Mouse (Mus musculus) midbrain, embryonic 15.5 days (tissue): Measurements from ENCODE around the gene Dok5. TPM values are rescaled to one million over a fixed set of nuclear protein-coding genes. Genes with fewer than 3 reads are reported as not detected.

Experiments
- ATAC-seq: fragments of 200-750 bp; cut with Nextera tagmentation; replicated peaks from 2 replicates; pipeline ENCODE4 v1.8.0; 2017; ENCODE audit warnings: moderate TSS enrichment
- H3K27ac ChIP-seq: fragments of 300-500 bp; sonication (generic); 2 replicates; pipeline ENCODE4 v1.5.1; 2015; ENCODE audit warnings: mild to moderate bottlenecking, inconsistent platforms
- H3K27me3 ChIP-seq: fragments of 300-500 bp; sonication (generic); replicated peaks from 2 replicates; pipeline ENCODE4 v1.6.1; 2015; ENCODE audit warnings: inconsistent platforms
- H3K36me3 ChIP-seq: fragments of 300-500 bp; sonication (generic); replicated peaks from 2 replicates; pipeline ENCODE4 v1.6.1; 2015; ENCODE audit warnings: inconsistent platforms
- H3K4me1 ChIP-seq: fragments of 300-500 bp; sonication (generic); 2 replicates; pipeline ENCODE4 v1.6.1; 2015; ENCODE audit warnings: inconsistent platforms
- H3K4me2 ChIP-seq: fragments of 300-500 bp; sonication (generic); 2 replicates; pipeline ENCODE4 v1.6.1; 2015; ENCODE audit warnings: inconsistent platforms, mild to moderate bottlenecking, moderate library complexity
- H3K4me3 ChIP-seq: fragments of 300-500 bp; sonication (generic); 2 replicates; pipeline ENCODE4 v1.5.1; 2015; ENCODE audit warnings: mild to moderate bottlenecking, inconsistent platforms
- H3K9ac ChIP-seq: fragments of 300-500 bp; sonication (generic); 2 replicates; pipeline ENCODE4 v1.6.1; 2015; ENCODE audit warnings: mild to moderate bottlenecking, inconsistent platforms
- H3K9me3 ChIP-seq: fragments of 300-500 bp; sonication (generic); 2 replicates; pipeline ENCODE4 v1.6.1; 2016; ENCODE audit warnings: inconsistent platforms
- WGBS: fragments of 180-500 bp; shearing (Covaris S2); methylation state at CpG from one replicate; pipeline ENCODE4 v1.1.7; 2015; ENCODE audit warnings: mixed read lengths; 5-methylcytosine and 5-hydroxymethylcytosine counted together
- polyA plus RNA-seq: library from polyadenylated mRNA; unstranded; fragments of >200 nt; fragmentation: Nextera tagmentation; extraction: Ambion mirVana; gene quantifications from 2 replicates; pipeline ENCODE4 v1.2.1, GENCODE M21; 2015

Gene Dok5
- polyA plus RNA-seq, 1 experiment from 2014 or later: 52.9 TPM

GRCm38 (mm10) chr2:170724716-170725115 is 6.9 kb upstream of the Dok5 start:
- Histone ChIP-seq H3K4me3 (no peak overlapping the region), H3K36me3 (no peaks in the 10 kb centered on the region), H3K4me2 (no peak overlapping the region), H3K4me1 (peaks cover 6% of the 10 kb centered on the region; the same call in 1 of the 2 replicates), H3K27ac (no peak overlapping the region), H3K9ac (no peak overlapping the region), H3K27me3 (no peaks in the 10 kb centered on the region; the same call in 1 of the 2 replicates), H3K9me3 (no peaks in the 10 kb centered on the region)
- WGBS: 88% methylated on average over 11 of the region's 11 CpGs
- ATAC-seq: no peak

DNA sequence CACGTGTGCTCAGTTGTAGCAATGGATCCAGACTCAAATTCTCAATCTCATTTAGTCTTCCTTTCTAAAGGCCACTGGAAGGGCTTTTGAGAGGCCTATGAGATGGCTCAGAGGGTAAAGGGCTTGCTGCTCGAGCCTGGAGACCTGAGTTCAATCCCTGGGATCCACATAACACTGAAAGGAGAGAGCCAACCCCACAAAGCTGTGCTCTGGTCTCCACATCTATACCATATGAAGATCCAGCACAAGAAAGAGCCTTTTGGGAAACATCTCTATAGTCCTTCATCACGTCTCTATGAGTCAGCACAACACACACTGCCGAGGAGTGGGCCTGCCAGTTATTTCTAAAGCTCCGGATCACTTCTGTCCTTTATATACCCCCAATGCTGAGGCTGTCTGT is 5.8 kb upstream of the Dok5 start:
- Histone ChIP-seq H3K4me2 (no peak overlapping the region), H3K27me3 (no peaks in the 10 kb centered on the region; the same call in 1 of the 2 replicates), H3K4me1 (0 out of 2 replicates have a peak, but pooled peaks cover 2% of the 10 kb centered on the region), H3K27ac (no peak overlapping the region), H3K9me3 (no peaks in the 10 kb centered on the region), H3K9ac (no peak overlapping the region), H3K36me3 (no peaks in the 10 kb centered on the region), H3K4me3 (no peak overlapping the region)
- no peak for ATAC-seq
- WGBS: 85% methylated on average over 5 of the region's 5 CpGs

DNA sequence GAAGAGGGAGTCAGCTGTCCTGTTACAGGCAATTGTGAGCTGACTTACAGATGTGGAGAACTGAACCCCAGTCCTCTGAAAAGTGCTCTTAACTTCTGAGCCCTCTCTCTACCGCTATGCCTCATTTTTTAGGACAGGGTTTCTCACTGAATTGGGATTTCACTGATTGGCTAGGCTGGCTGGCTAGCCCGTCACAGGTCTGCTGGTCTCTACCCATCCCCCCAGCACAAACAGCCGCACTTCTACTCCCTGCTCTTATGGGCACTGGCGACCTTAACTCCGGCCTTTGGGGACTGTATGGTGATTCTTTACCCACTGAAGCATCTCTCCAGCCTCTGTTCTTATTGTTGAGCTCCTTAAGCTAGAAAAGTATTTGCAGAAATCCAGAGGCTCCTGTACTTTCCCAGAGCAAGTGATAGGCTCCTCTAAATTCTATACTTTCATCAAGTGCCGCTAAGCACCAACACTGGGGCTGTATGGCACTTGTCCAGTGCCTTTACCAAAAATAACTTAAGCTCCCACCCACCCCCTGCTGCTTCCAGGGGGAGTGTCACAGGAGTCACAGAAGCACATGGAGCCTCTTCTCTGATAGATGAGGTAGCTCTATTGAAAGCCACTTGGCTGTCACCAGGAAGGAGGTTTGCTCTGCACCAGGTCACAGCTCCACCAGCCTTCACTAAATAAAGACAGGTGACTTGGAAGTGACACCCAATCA is 4.5 kb upstream of the Dok5 start:
- Histone ChIP-seq H3K27me3 (no peaks in the 10 kb centered on the region; the same call in 1 of the 2 replicates), H3K4me2 (no peak overlapping the region), H3K36me3 (no peaks in the 10 kb centered on the region), H3K4me1 (peaks cover 12% of the 10 kb centered on the region), H3K9ac (no peak overlapping the region), H3K4me3 (no peak overlapping the region), H3K27ac (no peak overlapping the region), H3K9me3 (no peaks in the 10 kb centered on the region)
- no peak for ATAC-seq
- WGBS: 33% methylated on average over 6 of the region's 6 CpGs

- H3K4me3 ChIP-seq: no peak overlapping the region
- no peaks in the 10 kb centered on the region for H3K9me3 ChIP-seq
- H3K9ac ChIP-seq: no peak overlapping the region
- no peak for ATAC-seq
- H3K36me3 ChIP-seq: no peaks in the 10 kb centered on the region
- H3K27ac ChIP-seq: no peak overlapping the region
- H3K4me1 ChIP-seq: peaks cover 25% of the 10 kb centered on the region
- no peaks in the 10 kb centered on the region; the same call in 1 of the 2 replicates for H3K27me3 ChIP-seq
- 93% methylated on average over 9 of the region's 9 CpGs for WGBS
- no peak overlapping the region for H3K4me2 ChIP-seq
These were observed 2.7 kb upstream of the Dok5 start for GRCm38 (mm10) chr2:170728864-170729263.

- H3K27me3 ChIP-seq: no peaks in the 10 kb centered on the region; the same call in 1 of the 2 replicates
These were observed 1.9 kb upstream of the Dok5 start for GRCm38 (mm10) chr2:170729661-170730060.

DNA sequence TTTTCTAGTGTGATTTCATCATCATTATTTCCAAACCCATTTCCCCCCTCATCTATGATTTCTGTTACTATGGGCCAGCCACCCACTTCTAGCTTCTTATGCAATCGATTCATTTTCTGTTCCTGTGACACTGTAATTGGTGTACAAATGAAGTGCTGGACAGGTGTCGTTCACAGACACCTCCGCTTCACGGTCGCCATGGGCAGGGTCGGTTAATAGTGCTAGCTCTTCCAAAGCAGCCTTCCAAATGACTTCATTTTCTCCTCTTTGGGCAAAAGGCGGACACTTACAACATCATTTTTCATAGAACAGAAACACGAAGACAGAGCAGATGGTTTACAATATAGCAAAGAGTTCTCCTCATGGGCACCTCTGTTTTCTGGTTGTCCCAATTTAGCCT is 1.5 kb upstream of the Dok5 start:
- Histone ChIP-seq H3K4me2 (no peak overlapping the region), H3K36me3 (no peaks in the 10 kb centered on the region), H3K9me3 (no peaks in the 10 kb centered on the region), H3K9ac (no peak overlapping the region), H3K27me3 (no peaks in the 10 kb centered on the region; the same call in 1 of the 2 replicates), H3K4me3 (no peak overlapping the region), H3K27ac (no peak overlapping the region), H3K4me1 (peaks cover 34% of the 10 kb centered on the region)
- ATAC-seq: no peak
- WGBS: 91% methylated on average over 8 of the region's 8 CpGs

More at GRCm38 (mm10) chr2:170729661-170730060, 1.9 kb upstream of the Dok5 start:
- ATAC-seq: no peak
- WGBS: 41% methylated on average over 2 of the region's 2 CpGs
- H3K4me1 ChIP-seq: peaks cover 32% of the 10 kb centered on the region
- no peak overlapping the region for H3K4me2 ChIP-seq
- no peak overlapping the region for H3K9ac ChIP-seq
- no peak overlapping the region for H3K27ac ChIP-seq
- H3K36me3 ChIP-seq: no peaks in the 10 kb centered on the region
- H3K4me3 ChIP-seq: no peak overlapping the region
- H3K9me3 ChIP-seq: no peaks in the 10 kb centered on the region

DNA sequence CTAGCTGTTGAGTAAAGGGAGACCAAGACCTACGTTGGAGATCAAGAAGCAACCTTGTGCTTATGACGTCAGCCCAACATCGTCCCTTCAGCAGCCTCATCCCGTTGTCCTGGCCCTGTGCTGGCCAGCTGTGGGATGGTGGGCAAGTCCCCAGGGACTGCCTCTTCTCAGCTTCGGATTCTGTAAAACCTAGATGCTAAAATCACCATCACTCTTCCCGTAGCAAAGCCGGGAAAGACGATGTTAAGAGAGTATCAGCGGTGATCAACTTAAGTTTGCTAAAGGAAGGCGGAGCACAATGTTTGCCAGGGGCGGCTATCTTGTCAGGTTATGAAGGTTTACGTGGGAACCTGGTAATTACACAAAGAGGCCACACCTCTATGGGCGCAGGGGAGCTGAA is 826 bp upstream of the Dok5 start:
- H3K27me3 ChIP-seq: no peaks in the 10 kb centered on the region; the same call in 1 of the 2 replicates
- no peak overlapping the region for H3K4me3 ChIP-seq
- H3K9me3 ChIP-seq: no peaks in the 10 kb centered on the region
- H3K9ac ChIP-seq: no peak overlapping the region
- peaks cover 34% of the 10 kb centered on the region for H3K4me1 ChIP-seq
- WGBS: 69% methylated on average over 13 of the region's 13 CpGs
- peak overlapping the region; percentile 82 for H3K4me2 ChIP-seq
- ATAC-seq: no peak
- H3K27ac ChIP-seq: peak overlapping the region; percentile 87
- H3K36me3 ChIP-seq: no peaks in the 10 kb centered on the region

DNA sequence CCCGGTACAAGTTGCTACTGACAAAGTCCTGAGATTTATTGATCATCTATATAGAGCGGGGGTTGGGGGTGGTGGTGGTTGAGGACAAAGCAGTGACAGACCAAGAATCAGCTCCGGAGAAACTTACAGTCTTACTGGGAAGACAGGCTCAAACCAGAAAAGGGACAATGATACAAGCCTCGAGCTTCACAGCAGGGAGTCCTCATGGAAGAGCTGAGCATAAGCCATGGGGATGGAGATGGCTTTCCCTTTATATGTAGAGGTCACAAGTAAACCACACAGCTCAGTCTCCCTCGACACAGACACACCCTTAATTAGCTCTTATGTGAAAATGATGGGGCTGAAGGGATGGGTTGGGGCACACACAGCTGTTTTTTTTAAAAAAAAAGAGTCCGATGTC is 402 bp upstream of the Dok5 start:
- no peaks in the 10 kb centered on the region for H3K9me3 ChIP-seq
- no peaks in the 10 kb centered on the region for H3K36me3 ChIP-seq
- ATAC-seq: peak; percentile 51
- no peaks in the 10 kb centered on the region; the same call in 1 of the 2 replicates for H3K27me3 ChIP-seq
- peaks cover 34% of the 10 kb centered on the region for H3K4me1 ChIP-seq
- peak overlapping the region; percentile 68 for H3K4me3 ChIP-seq
- peak overlapping the region; percentile 87 for H3K27ac ChIP-seq
- WGBS: 22% methylated on average over 6 of the region's 6 CpGs
- H3K4me2 ChIP-seq: peak overlapping the region; percentile 82
- H3K9ac ChIP-seq: peak overlapping the region; percentile 65

DNA sequence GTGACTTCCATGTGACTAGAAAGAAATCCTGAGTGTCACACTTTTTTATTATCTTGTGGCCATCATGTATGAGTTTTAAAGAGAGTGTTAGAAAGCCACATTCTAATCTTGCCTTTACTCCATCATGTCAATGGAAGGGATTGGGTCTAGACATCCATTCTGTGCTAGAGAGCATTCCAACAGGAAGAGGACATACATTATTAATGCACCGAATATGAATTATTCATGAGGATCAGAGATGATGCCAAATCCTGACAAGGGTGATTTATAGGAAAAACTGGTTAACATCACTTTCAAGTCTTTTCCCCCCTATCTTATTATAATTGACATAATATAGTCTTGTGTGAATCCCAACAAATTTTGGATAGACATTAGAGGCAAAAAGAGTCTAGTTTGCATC is 2.1 kb downstream of the Dok5 start:
- H3K27ac ChIP-seq: no peak overlapping the region
- H3K4me1 ChIP-seq: peaks cover 34% of the 10 kb centered on the region
- H3K27me3 ChIP-seq: no peaks in the 10 kb centered on the region
- WGBS: 74% methylated on average over 1 of the region's 1 CpGs
- no peak for ATAC-seq
- H3K9ac ChIP-seq: no peak overlapping the region
- peak overlapping the region; percentile 68; the same call in 1 of the 2 replicates for H3K4me3 ChIP-seq
- no peaks in the 10 kb centered on the region for H3K36me3 ChIP-seq
- H3K9me3 ChIP-seq: no peaks in the 10 kb centered on the region
- peak overlapping the region; percentile 82 for H3K4me2 ChIP-seq

- Histone ChIP-seq H3K4me3 (no peak overlapping the region), H3K36me3 (no peaks in the 10 kb centered on the region), H3K4me1 (peaks cover 37% of the 10 kb centered on the region), H3K4me2 (peak overlapping the region; percentile 82), H3K27ac (no peak overlapping the region), H3K9me3 (no peaks in the 10 kb centered on the region), H3K27me3 (no peaks in the 10 kb centered on the region), H3K9ac (no peak overlapping the region)
- WGBS: 53% methylated on average over 3 of the region's 3 CpGs
- no peak for ATAC-seq
These were observed 2.8 kb downstream of the Dok5 start for GRCm38 (mm10) chr2:170734446-170734845.

DNA sequence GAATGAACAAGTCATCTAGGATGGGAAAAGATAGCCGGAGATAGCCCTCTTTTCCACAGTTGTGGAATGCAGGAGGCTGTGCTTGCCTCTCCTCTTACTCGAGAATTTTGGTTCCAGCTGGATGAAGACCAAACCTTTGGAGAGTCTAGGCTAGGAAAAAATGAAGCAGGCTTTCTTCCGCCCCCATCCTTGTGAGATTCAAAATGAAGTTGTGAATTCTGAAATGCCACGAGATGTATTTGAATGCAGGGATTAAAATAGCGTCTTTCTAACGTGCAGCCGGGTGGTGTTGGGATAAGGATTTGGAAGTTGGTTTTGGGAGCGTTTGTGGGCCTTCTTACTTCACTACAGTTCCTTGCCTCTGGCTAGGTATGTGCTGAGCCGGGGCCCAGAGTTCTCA is 6.8 kb downstream of the Dok5 start:
- H3K27me3 ChIP-seq: no peaks in the 10 kb centered on the region
- no peak overlapping the region for H3K4me2 ChIP-seq
- H3K36me3 ChIP-seq: no peaks in the 10 kb centered on the region
- ATAC-seq: no peak
- no peak overlapping the region for H3K4me3 ChIP-seq
- H3K9ac ChIP-seq: no peak overlapping the region
- no peaks in the 10 kb centered on the region for H3K9me3 ChIP-seq
- peaks cover 20% of the 10 kb centered on the region for H3K4me1 ChIP-seq
- no peak overlapping the region for H3K27ac ChIP-seq
- WGBS: 81% methylated on average over 9 of the region's 9 CpGs

GRCm38 (mm10) chr2:170738891-170739290 is 7.3 kb downstream of the Dok5 start:
- Histone ChIP-seq H3K4me3 (no peak overlapping the region), H3K4me2 (no peak overlapping the region), H3K27ac (no peak overlapping the region), H3K27me3 (no peaks in the 10 kb centered on the region), H3K9ac (no peak overlapping the region), H3K4me1 (peaks cover 19% of the 10 kb centered on the region), H3K36me3 (no peaks in the 10 kb centered on the region), H3K9me3 (no peaks in the 10 kb centered on the region)
- WGBS: 93% methylated on average over 9 of the region's 9 CpGs
- no peak for ATAC-seq
